Mouse (Mus musculus) midbrain, embryonic 15.5 days (tissue): ENCODE results near the gene Haus2. TPM values are rescaled to one million over a fixed set of nuclear protein-coding genes. Genes with fewer than 3 reads are reported as not detected.

Experiments used
- ATAC-seq: fragments of 200-750 bp; cut with Nextera tagmentation; replicated peaks from 2 replicates; pipeline ENCODE4 v1.8.0; 2017; ENCODE audit warnings: moderate TSS enrichment
- H3K27ac ChIP-seq: fragments of 300-500 bp; sonication (generic); 2 replicates; pipeline ENCODE4 v1.5.1; 2015; ENCODE audit warnings: mild to moderate bottlenecking, inconsistent platforms
- H3K27me3 ChIP-seq: fragments of 300-500 bp; sonication (generic); replicated peaks from 2 replicates; pipeline ENCODE4 v1.6.1; 2015; ENCODE audit warnings: inconsistent platforms
- H3K36me3 ChIP-seq: fragments of 300-500 bp; sonication (generic); replicated peaks from 2 replicates; pipeline ENCODE4 v1.6.1; 2015; ENCODE audit warnings: inconsistent platforms
- H3K4me1 ChIP-seq: fragments of 300-500 bp; sonication (generic); 2 replicates; pipeline ENCODE4 v1.6.1; 2015; ENCODE audit warnings: inconsistent platforms
- H3K4me2 ChIP-seq: fragments of 300-500 bp; sonication (generic); 2 replicates; pipeline ENCODE4 v1.6.1; 2015; ENCODE audit warnings: inconsistent platforms, mild to moderate bottlenecking, moderate library complexity
- H3K4me3 ChIP-seq: fragments of 300-500 bp; sonication (generic); 2 replicates; pipeline ENCODE4 v1.5.1; 2015; ENCODE audit warnings: mild to moderate bottlenecking, inconsistent platforms
- H3K9ac ChIP-seq: fragments of 300-500 bp; sonication (generic); 2 replicates; pipeline ENCODE4 v1.6.1; 2015; ENCODE audit warnings: mild to moderate bottlenecking, inconsistent platforms
- H3K9me3 ChIP-seq: fragments of 300-500 bp; sonication (generic); 2 replicates; pipeline ENCODE4 v1.6.1; 2016; ENCODE audit warnings: inconsistent platforms
- WGBS: fragments of 180-500 bp; shearing (Covaris S2); methylation state at CpG from one replicate; pipeline ENCODE4 v1.1.7; 2015; ENCODE audit warnings: mixed read lengths; 5-methylcytosine and 5-hydroxymethylcytosine counted together
- polyA plus RNA-seq: library from polyadenylated mRNA; unstranded; fragments of >200 nt; fragmentation: Nextera tagmentation; extraction: Ambion mirVana; gene quantifications from 2 replicates; pipeline ENCODE4 v1.2.1, GENCODE M21; 2015

Gene Haus2
- polyA plus RNA-seq, 1 experiment from 2014 or later, result 27.1 TPM

- Histone ChIP-seq H3K4me2 (no peak overlapping the region), H3K27ac (no peak overlapping the region), H3K4me3 (no peak overlapping the region), H3K36me3 (0 out of 2 replicates have a peak, but pooled peaks cover 4% of the 10 kb centered on the region), H3K4me1 (no peaks in the 10 kb centered on the region), H3K9me3 (no peaks in the 10 kb centered on the region), H3K27me3 (no peaks in the 10 kb centered on the region), H3K9ac (no peak overlapping the region)
- no peak for ATAC-seq
- 92% methylated on average over 2 of the region's 2 CpGs for WGBS
Measured at GRCm38 (mm10) chr2:120575978-120576377, 33.2 kb upstream of the Haus2 start.

- no peak overlapping the region for H3K4me3 ChIP-seq
- no peak overlapping the region for H3K9ac ChIP-seq
- H3K36me3 ChIP-seq, result no peaks in the 10 kb centered on the region
- no peaks in the 10 kb centered on the region for H3K9me3 ChIP-seq
- no peak for ATAC-seq
- H3K27ac ChIP-seq, result no peak overlapping the region
- H3K27me3 ChIP-seq, result no peaks in the 10 kb centered on the region
- H3K4me1 ChIP-seq, result no peaks in the 10 kb centered on the region
- WGBS, result 85% methylated on average over 4 of the region's 4 CpGs
- H3K4me2 ChIP-seq, result no peak overlapping the region
Measured at GRCm38 (mm10) chr2:120577799-120578198, 31.4 kb upstream of the Haus2 start.

- H3K4me3 ChIP-seq, result no peak overlapping the region
- no peaks in the 10 kb centered on the region for H3K27me3 ChIP-seq
- WGBS, result 79% methylated on average over 5 of the region's 5 CpGs
- no peak overlapping the region for H3K9ac ChIP-seq
- no peaks in the 10 kb centered on the region for H3K9me3 ChIP-seq
- H3K27ac ChIP-seq, result no peak overlapping the region
- H3K4me1 ChIP-seq, result no peaks in the 10 kb centered on the region
- no peak overlapping the region for H3K4me2 ChIP-seq
- no peaks in the 10 kb centered on the region for H3K36me3 ChIP-seq
- no peak for ATAC-seq
Measured at GRCm38 (mm10) chr2:120578286-120578685, 30.9 kb upstream of the Haus2 start.

DNA sequence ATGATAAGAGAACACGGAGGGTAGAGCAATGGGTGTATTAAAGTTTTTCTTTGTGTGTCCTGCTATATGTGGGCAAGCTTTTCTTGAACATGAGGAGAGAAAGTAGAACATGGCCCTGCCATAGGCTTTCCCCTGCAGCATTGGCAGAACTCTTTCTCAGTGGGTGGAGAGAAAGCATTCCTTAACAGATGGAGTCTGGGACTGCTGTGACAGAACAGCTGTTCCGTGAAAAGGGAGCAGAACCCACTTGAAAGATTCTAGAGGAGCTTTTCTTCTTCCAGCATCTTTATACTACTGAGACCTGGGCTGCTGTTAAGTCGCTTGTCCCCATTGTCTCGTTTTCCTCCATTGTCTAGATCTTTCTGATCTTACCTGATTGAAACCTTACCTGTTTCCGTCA is 19.4 kb upstream of the Haus2 start:
- H3K4me1 ChIP-seq, result no peaks in the 10 kb centered on the region
- no peaks in the 10 kb centered on the region for H3K9me3 ChIP-seq
- H3K27ac ChIP-seq, result no peak overlapping the region
- no peaks in the 10 kb centered on the region for H3K27me3 ChIP-seq
- no peak overlapping the region for H3K4me3 ChIP-seq
- WGBS, result 87% methylated on average over 5 of the region's 5 CpGs
- H3K9ac ChIP-seq, result no peak overlapping the region
- no peak overlapping the region for H3K4me2 ChIP-seq
- ATAC-seq, result no peak
- H3K36me3 ChIP-seq, result peaks cover 10% of the 10 kb centered on the region

DNA sequence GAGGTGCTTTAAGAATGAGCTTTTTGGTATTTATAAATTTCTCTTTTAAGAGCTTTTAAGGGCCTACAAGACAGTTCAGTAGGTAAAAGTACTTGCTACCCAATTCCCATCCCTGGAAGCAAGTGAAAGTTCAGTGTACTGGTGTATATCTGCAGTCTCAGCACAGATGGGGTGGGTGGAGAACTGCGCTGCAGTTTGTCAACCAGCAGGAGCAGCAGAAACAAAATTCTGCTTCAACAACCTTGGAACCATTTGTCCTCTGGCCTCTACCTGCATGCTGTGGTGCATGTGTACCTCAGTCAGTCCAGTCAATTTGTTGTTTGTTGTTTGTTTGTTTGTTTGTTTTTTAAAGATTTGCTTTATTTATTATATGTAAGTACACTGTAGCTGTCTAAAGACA is 17.0 kb upstream of the Haus2 start:
- H3K4me2 ChIP-seq, result no peak overlapping the region

DNA sequence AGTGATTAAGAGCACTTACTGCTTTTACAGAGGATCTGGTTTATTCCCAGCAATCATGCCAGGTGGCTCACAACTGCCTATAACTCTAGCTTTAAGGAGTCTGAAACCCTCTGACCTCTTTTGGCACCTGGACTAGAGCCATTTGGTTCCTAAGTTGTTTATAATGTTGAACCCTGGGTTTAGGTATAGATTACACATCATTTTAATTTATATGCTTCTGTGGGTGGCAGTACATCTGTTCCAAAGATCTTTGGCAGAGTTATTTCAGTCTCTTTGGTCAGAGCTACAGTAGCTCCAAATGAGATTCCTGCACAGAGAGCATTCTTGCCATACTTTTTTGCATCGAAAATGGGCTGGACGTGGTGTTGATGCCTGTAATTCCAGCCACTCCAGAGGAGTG is 11.4 kb upstream of the Haus2 start:
- Histone ChIP-seq H3K9ac (no peak overlapping the region), H3K4me3 (no peak overlapping the region), H3K27me3 (no peaks in the 10 kb centered on the region), H3K36me3 (peaks cover 42% of the 10 kb centered on the region), H3K4me1 (no peaks in the 10 kb centered on the region), H3K27ac (no peak overlapping the region), H3K9me3 (no peaks in the 10 kb centered on the region), H3K4me2 (no peak overlapping the region)
- WGBS, result 98% methylated on average over 2 of the region's 2 CpGs
- ATAC-seq, result no peak

More for the DNA sequence above, 17.0 kb upstream of the Haus2 start:
- Histone ChIP-seq H3K36me3 (peaks cover 25% of the 10 kb centered on the region), H3K27ac (no peak overlapping the region), H3K9ac (no peak overlapping the region), H3K9me3 (no peaks in the 10 kb centered on the region), H3K4me1 (no peaks in the 10 kb centered on the region), H3K27me3 (no peaks in the 10 kb centered on the region), H3K4me3 (no peak overlapping the region)
- no peak for ATAC-seq
- WGBS, result 94% methylated on average over 1 of the region's 1 CpGs

DNA sequence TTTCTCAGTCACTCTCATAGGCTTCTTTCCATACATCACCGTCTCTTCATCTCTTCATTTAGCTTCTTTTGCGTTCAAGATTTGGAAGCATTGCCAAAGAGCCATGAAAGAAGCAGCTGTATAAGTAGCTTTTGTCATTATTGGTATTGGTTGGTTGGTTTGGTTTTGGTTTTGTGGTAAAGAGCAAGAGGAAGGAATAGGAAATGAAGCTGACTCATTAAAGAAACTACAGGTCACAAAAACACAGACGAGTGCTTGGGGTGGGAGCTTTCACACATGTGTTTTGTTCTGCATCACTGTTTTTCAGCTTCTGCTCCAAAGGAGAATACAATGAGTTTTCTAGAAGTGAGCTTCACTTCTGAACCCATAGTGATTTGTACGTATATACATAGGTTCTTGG is 9.7 kb upstream of the Haus2 start:
- Histone ChIP-seq H3K4me2 (no peak overlapping the region), H3K27me3 (no peaks in the 10 kb centered on the region), H3K4me1 (no peaks in the 10 kb centered on the region), H3K4me3 (no peak overlapping the region), H3K36me3 (peaks cover 40% of the 10 kb centered on the region), H3K27ac (no peak overlapping the region), H3K9me3 (no peaks in the 10 kb centered on the region), H3K9ac (no peak overlapping the region)
- WGBS, result 92% methylated on average over 4 of the region's 4 CpGs
- no peak for ATAC-seq

DNA sequence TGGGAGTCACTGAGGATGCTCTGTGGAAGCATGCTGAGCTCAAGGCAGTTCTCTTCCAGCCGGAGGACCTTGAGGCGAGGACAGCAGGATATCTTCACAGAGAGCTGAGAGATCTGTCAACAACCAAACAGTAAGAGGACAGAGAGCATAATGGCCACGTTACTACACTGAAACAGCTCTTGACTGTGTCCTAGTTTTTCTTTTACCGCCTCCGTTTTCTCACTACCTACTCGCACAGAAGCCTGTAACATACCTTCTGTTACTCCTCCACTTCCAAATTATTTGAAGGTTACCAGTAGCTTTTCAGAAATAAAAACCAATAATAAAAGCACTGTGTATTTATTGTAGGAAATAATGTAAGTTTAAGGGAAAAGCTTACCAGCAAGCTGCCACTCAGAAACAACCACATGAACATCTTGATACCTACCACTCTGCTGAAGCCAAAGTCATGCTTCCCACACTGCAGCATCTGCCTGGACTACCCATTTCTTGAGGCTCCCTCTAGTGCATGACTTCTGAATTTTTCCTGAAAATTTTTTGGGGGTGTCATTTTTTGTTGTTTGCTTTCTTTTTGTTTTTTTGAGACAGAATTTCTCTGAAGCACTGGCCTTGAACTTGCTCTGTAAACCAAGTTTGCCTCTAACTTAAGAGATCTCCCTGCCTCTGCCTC is 3.0 kb upstream of the Haus2 start:
- 84% methylated on average over 6 of the region's 6 CpGs for WGBS
- Histone ChIP-seq H3K4me1 (peaks cover 24% of the 10 kb centered on the region), H3K9me3 (no peaks in the 10 kb centered on the region), H3K27me3 (no peaks in the 10 kb centered on the region), H3K4me3 (no peak overlapping the region), H3K36me3 (peaks cover 8% of the 10 kb centered on the region; the same call in 1 of the 2 replicates), H3K27ac (no peak overlapping the region), H3K9ac (no peak overlapping the region), H3K4me2 (no peak overlapping the region)
- ATAC-seq, result no peak

- Histone ChIP-seq H3K4me3 (no peak overlapping the region), H3K36me3 (peaks cover 17% of the 10 kb centered on the region), H3K9me3 (no peaks in the 10 kb centered on the region), H3K4me2 (no peak overlapping the region), H3K27me3 (no peaks in the 10 kb centered on the region), H3K27ac (no peak overlapping the region), H3K9ac (no peak overlapping the region), H3K4me1 (no peaks in the 10 kb centered on the region)
- ATAC-seq, result no peak
- WGBS, result 97% methylated on average over 5 of the region's 5 CpGs
Measured at GRCm38 (mm10) chr2:120616279-120617163, 7.3 kb downstream of the Haus2 start.

GRCm38 (mm10) chr2:120619538-120619937 is 10.4 kb downstream of the Haus2 start:
- no peaks in the 10 kb centered on the region for H3K9me3 ChIP-seq
- no peak overlapping the region for H3K4me3 ChIP-seq
- no peak for ATAC-seq
- WGBS, result 100% methylated on average over 1 of the region's 1 CpGs
- no peaks in the 10 kb centered on the region for H3K4me1 ChIP-seq
- H3K9ac ChIP-seq, result no peak overlapping the region
- H3K36me3 ChIP-seq, result peaks cover 17% of the 10 kb centered on the region
- no peaks in the 10 kb centered on the region for H3K27me3 ChIP-seq
- H3K27ac ChIP-seq, result no peak overlapping the region
- no peak overlapping the region for H3K4me2 ChIP-seq

DNA sequence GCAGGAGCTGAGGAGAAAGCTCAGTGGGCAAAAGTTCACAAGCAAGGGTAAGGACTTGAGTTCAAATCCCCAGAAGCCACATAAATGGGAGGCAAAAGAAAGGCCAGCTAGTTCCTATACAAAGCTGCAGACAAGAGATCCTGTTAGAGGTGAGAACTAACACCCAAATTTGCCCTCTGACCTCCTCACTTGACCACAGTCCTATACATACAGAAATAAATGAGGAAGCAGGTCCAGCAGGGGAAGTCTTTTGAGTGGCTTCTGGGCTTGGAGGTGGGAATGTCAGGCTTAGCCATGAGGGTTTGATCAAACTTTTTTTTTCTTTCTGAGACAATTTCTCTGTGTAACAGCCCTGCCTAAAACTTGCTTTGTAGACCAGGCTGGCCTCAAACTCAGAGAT is 13.7 kb downstream of the Haus2 start:
- ATAC-seq, result no peak
- Histone ChIP-seq H3K4me3 (no peak overlapping the region), H3K4me1 (no peaks in the 10 kb centered on the region), H3K27ac (no peak overlapping the region), H3K9ac (no peak overlapping the region), H3K9me3 (no peaks in the 10 kb centered on the region), H3K36me3 (peaks cover 13% of the 10 kb centered on the region), H3K27me3 (no peaks in the 10 kb centered on the region), H3K4me2 (no peak overlapping the region)

DNA sequence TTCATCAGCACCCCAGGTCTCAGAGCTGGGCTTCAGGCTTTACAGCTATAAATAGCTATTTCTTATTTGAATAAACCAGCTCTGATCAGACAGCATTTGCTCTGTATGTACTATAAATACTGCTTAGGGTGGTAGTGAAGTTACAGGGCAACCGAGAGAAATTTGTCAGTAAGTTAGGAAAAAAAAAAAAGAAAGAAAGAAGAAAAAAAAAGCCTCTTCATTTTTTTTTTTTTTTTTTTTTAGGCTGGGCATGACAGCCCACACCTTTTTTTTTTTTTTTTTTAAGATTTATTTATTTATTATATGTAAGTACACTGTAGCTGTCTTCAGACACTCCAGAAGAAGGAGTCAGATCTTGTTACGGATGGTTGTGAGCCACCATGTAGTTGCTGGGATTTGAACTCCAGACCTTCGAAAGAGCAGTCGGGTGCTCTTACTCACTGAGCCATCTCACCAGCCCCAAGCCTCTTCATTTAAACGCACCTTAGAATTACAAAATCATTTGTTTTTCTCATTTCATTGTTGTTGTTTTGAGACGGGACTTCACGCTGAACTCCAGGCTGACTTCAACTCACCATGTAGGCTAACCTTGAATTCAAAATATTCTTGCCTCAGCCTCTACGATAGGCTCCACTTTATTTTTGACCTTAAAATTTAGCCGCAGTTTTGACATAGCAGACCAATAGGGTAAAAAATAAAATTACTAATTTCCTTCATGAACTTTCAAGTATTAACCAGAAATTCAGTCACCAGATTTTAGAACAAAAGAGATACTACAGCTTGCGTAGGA is 19.1 kb downstream of the Haus2 start:
- ATAC-seq, result peak; percentile 43
- Histone ChIP-seq H3K36me3 (no peaks in the 10 kb centered on the region), H3K4me1 (peaks cover 11% of the 10 kb centered on the region), H3K9ac (peak overlapping the region; percentile 15; the same call in 1 of the 2 replicates), H3K4me2 (peak overlapping the region; percentile 80), H3K9me3 (no peaks in the 10 kb centered on the region), H3K4me3 (peak overlapping the region; percentile 80), H3K27me3 (no peaks in the 10 kb centered on the region), H3K27ac (peak overlapping the region; percentile 65)
- 32% methylated on average over 10 of the region's 10 CpGs for WGBS
